Mouse (Mus musculus) left cerebral cortex, postnatal 4 days (tissue): ENCODE results near the gene Nfya. TPM values are rescaled to one million over a fixed set of nuclear protein-coding genes. Genes with fewer than 3 reads are reported as not detected.
"Not testable (repeated sequence)": the region's sequence is repeated elsewhere in the genome, so short reads cannot be mapped to it uniquely, and the experiment has no call there.

Source experiments
- DNase-seq: peaks from one replicate; pipeline ENCODE4 v3.0.0-alpha.2; 2022
- intact Hi-C: fragments of 180-260 bp; cut with DNase I; formaldehyde crosslinking; loops from one replicate; pipeline ENCODE4 v1.15.1; 2025
- total RNA-seq, 2 experiments: library from RNA; stranded (reverse); gene quantifications; 2 replicates each; pipeline ENCODE4 v1.2.3; 2021

Gene Nfya
- total RNA-seq, 2 experiments from 2014 or later: 60.9 to 70.9 TPM

- DNase-seq: no peak
- intact Hi-C loops: no loop called here
Observed at GRCm38 (mm10) chr17:48401710-48402109, 8.0 kb downstream of the Nfya start.

GRCm38 (mm10) chr17:48392616-48393015, 17.1 kb downstream of the Nfya start:
- intact Hi-C loops: loop anchor here (10.0 kb wide), 1 partner anchor 118 kb away; no protein-coding TSS in a partner anchor
- no peak for DNase-seq

GRCm38 (mm10) chr17:48391446-48391845, 18.3 kb downstream of the Nfya start:
- DNase-seq: no peak
- intact Hi-C loops: loop anchor here (10.0 kb wide), 1 partner anchor 117 kb away; no protein-coding TSS in a partner anchor

- intact Hi-C loops: no loop called here
- DNase-seq: no peak
Observed at GRCm38 (mm10) chr17:48389442-48389841, 20.3 kb downstream of the Nfya start.

- DNase-seq: no peak
- intact Hi-C loops: no loop called here
Observed at GRCm38 (mm10) chr17:48388666-48389065, 21.0 kb downstream of the Nfya start.

GRCm38 (mm10) chr17:48385786-48386461, 23.8 kb downstream of the Nfya start:
- intact Hi-C loops: no loop called here
- no peak for DNase-seq

- no peak for DNase-seq
- intact Hi-C loops: no loop called here
Observed at GRCm38 (mm10) chr17:48379050-48379449, 30.7 kb downstream of the Nfya start.

- DNase-seq: no peak
- intact Hi-C loops: no loop called here
Observed at GRCm38 (mm10) chr17:48376102-48376501, 33.6 kb downstream of the Nfya start.

GRCm38 (mm10) chr17:48372987-48373386, 36.7 kb downstream of the Nfya start:
- intact Hi-C loops: no loop called here
- no peak for DNase-seq

GRCm38 (mm10) chr17:48371621-48372020, 38.1 kb downstream of the Nfya start:
- no peak for DNase-seq
- intact Hi-C loops: no loop called here

- intact Hi-C loops: no loop called here
- DNase-seq: no peak
Observed at GRCm38 (mm10) chr17:48366806-48367205, 42.9 kb downstream of the Nfya start.

- intact Hi-C loops: no loop called here
- DNase-seq: no peak
Observed at GRCm38 (mm10) chr17:48365511-48366155, 44.1 kb downstream of the Nfya start.

GRCm38 (mm10) chr17:48363421-48363965, 46.2 kb downstream of the Nfya start:
- DNase-seq: no peak
- intact Hi-C loops: no loop called here

- intact Hi-C loops: no loop called here
Observed at GRCm38 (mm10) chr17:48362966-48363365, 46.7 kb downstream of the Nfya start.

GRCm38 (mm10) chr17:48362346-48362745, 47.4 kb downstream of the Nfya start:
- intact Hi-C loops: no loop called here
- no peak for DNase-seq

More at GRCm38 (mm10) chr17:48362966-48363365, 46.7 kb downstream of the Nfya start:
- DNase-seq: peak; percentile 79

GRCm38 (mm10) chr17:48360462-48360861, 49.2 kb downstream of the Nfya start:
- DNase-seq: no peak
- intact Hi-C loops: no loop called here

GRCm38 (mm10) chr17:48359616-48360015, 50.1 kb downstream of the Nfya start, which contains the start of gene Treml1:
Treml1 (plus strand) TSS chr17:48359916.
- intact Hi-C loops: no loop called here
- DNase-seq: no peak

GRCm38 (mm10) chr17:48357892-48358291, 51.8 kb downstream of the Nfya start:
- intact Hi-C loops: no loop called here
- DNase-seq: no peak

- DNase-seq: no peak
- intact Hi-C loops: no loop called here
Observed at GRCm38 (mm10) chr17:48355822-48356221, 53.9 kb downstream of the Nfya start.

GRCm38 (mm10) chr17:48352976-48353375, 56.7 kb downstream of the Nfya start:
- DNase-seq, intact Hi-C loops: not testable (repeated sequence)

GRCm38 (mm10) chr17:48350681-48351193, 59.0 kb downstream of the Nfya start:
- no peak for DNase-seq
- intact Hi-C loops: no loop called here

GRCm38 (mm10) chr17:48347287-48347686, 62.4 kb downstream of the Nfya start:
- intact Hi-C loops: no loop called here

More at GRCm38 (mm10) chr17:48347287-48347686, 62.4 kb downstream of the Nfya start:
- no peak for DNase-seq
